Mouse (Mus musculus): ENCODE results near the gene Gm21985.

GRCm38 (mm10) chr2:112298221-112298620, 32.1 kb downstream of the Gm21985 start:
- TF ChIP-seq CTCF (IDR thresholded peaks at IDR 0.05; ENCODE audit: borderline replicate concordance, control insufficient read depth, extremely low read depth, insufficient read depth, low read length, poor library complexity) (no peak), POLR2A (IDR thresholded peaks at IDR 0.05; ENCODE audit: control insufficient read depth, extremely low read depth, insufficient read depth, low read length, poor library complexity) (no peak)
